Mouse (Mus musculus) large intestine, adult 2 months (tissue): ENCODE data around the gene Mettl24. TPM values are rescaled to one million over a fixed set of nuclear protein-coding genes. Genes with fewer than 3 reads are reported as not detected.

Experiments used
- DNase-seq: peaks from one replicate; pipeline ENCODE4 v3.0.0-alpha.2; 2012; ENCODE audit warnings: low read depth, low spot score
- WGBS: fragments of 180-500 bp; shearing (Covaris S2); methylation state at CpG from one replicate; pipeline ENCODE4 v1.1.7; 2018; 5-methylcytosine and 5-hydroxymethylcytosine counted together
- polyA plus RNA-seq: library from polyadenylated mRNA; depleted of rRNA; stranded (reverse); fragments of >200 nt; gene quantifications from 2 replicates; pipeline ENCODE4 v1.2.3, GENCODE M21; 2012

Mettl24 gene
- polyA plus RNA-seq, 1 experiment, result 2.2 TPM

GRCm38 (mm10) chr10:40682470-40682869 is 612 bp upstream of the Mettl24 start:
- WGBS, result 43% methylated on average over 8 of the region's 8 CpGs
- DNase-seq, result no peak

DNA sequence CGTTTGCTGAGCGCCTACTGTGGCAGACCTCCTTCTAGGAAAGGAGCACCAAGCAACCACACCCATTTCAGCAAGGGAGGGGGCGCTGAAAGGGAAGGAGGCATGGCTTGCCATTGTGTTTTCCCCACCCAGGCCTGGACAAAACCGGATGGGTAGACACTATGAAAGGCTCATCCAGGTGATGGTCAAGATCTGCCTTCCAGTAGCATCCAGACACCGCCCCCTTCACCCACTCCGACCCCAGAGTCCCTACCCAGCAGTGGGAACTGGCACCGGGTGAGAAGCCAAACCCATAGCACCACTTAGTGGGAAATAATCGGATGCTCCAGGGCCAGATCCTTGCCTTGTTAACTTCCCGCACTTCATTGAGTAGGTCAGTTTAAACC is 779 bp downstream of the Mettl24 start:
- 65% methylated on average over 9 of the region's 9 CpGs for whole genome bisulfite sequencing
- DNase-seq, result no peak

DNA sequence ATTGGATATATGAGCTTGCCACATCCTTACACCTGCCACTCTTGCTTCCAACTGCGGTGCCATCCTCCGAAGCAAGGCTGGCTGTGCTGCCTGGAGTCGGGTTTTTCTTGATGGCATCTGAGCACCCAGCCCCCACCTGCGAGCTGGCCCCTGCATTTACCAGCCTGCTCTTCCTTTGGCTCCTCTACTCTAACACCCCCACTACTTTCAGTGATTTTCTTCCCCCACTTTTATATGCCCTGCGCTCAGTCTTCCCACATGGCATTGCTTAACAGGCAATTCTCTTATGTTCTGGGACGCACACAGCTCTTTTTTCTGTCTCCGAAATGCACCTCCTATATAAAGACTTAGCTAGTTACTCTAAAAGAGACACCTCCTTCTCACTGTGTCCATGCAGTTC is 1.2 kb downstream of the Mettl24 start:
- no peak for DNase-seq
- 92% methylated on average over 7 of the region's 7 CpGs for WGBS

- no peak for DNase-seq
- WGBS, result 55% methylated on average over 8 of the region's 8 CpGs
Observed at GRCm38 (mm10) chr10:40685641-40686040, 2.6 kb downstream of the Mettl24 start.

DNA sequence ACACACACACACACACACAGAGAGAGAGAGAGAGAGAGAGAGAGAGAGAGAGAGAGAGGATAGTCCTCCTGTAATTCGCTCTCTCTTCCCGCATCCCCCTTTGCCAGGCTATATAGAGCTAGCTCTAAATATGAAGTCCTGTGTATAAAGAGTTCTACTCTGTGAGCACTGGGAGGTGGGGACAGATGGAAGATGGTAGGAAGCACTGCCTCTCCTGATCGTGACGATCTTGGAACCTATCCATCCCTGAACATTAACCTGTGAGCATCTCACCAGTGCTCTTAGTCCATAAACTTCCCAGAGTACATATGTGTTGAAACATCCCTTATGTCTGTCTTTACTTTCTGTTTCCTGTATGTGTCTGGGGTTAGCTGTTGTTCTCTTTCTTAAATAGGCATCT is 3.9 kb downstream of the Mettl24 start:
- DNase-seq, result no peak
- WGBS, result 75% methylated on average over 4 of the region's 4 CpGs

DNA sequence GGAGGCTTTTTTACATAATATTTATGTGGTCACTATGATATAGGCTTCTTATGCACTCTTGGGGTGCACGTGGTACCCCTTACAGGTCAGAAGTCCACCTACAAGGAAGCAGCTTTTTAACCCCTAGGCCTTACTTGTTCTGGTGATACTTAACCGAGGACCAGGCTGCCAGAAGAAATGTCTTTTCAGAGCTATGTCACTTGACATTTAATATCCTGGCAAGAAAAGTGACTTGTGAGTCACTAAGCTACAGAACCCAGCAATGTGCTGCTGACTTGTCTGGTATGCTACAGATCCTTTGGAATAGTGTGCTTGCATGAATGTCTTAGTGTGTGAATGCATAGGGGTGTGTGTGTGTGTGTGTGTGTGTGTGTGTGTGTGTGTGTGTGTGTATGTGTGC is 4.3 kb downstream of the Mettl24 start:
- DNase-seq, result no peak

DNA sequence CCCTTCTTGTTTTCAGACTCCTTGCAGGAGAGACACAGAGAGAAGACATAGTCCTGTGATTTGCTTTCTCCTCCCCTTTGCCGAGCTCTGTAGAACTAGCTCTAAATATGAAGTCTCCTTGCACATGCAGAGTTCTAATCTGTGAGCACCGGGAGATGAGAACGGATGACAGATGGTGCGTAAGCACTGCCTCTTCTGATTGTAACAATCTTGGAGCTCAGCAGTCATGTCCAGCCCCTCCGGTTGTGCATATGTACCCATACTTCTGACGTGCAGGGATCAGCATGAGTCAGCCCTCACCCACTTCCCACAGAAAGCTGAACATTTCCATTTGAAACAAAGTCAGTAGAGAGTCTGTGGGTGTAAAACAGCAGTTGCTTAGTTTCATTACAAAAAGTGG is 5.2 kb downstream of the Mettl24 start:
- 84% methylated on average over 6 of the region's 6 CpGs for WGBS
- no peak for DNase-seq

More for the DNA sequence above, 4.3 kb downstream of the Mettl24 start:
- 59% methylated on average over 2 of the region's 2 CpGs for WGBS

- no peak for DNase-seq
- 87% methylated on average over 1 of the region's 1 CpGs for WGBS
Observed at GRCm38 (mm10) chr10:40688873-40689272, 5.8 kb downstream of the Mettl24 start.

DNA sequence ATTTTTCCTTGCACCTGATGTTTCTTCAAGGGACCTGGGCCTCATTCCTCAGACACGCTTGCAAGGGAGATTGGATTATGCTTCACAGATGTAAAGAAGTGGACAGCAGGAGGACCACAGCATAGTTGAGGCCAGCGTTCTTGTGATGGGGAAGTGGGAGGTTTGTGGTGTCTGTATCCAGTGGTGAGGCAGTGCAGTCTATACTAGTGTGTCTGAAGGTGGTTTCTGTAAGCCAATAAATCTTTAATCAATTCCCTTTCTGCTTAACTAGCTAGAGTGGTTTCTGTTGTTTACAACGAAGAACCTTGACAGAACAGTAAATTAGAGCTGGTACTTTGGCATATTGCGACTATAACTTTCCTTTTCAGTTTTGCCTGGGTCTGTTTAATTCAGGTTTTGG is 15.6 kb downstream of the Mettl24 start:
- WGBS, result 71% methylated on average over 4 of the region's 4 CpGs
- DNase-seq, result no peak

- WGBS, result 62% methylated on average over 7 of the region's 7 CpGs
- DNase-seq, result no peak
Observed at GRCm38 (mm10) chr10:40711127-40711526, 28.0 kb downstream of the Mettl24 start.

DNA sequence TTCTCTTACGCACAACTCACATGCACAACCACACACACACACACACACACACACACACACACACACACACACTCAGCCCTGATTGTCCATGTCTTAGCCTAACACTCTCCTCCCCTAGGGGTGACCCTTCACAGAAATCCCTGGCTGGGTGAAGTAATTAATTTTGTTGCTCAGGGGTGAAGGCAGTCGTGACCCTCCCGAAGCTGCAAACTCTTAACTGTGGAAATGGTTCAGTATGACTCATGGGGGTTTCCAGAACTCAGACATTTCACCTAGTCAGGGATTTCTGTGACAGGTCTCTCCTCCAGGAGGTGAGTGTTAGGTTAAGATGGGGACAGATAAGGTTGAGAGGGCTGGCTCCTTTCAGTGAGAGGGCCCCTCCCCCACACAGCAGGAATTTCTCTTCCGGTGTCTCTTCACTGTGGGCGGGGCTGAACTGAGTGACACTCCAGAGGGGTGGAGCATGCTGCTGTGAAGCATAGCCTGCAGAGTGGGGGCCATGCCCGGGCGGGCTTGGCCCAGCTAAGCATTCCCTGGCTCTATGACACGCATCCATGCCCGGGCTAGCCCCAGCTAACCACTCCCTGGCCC is 30.0 kb downstream of the Mettl24 start:
- DNase-seq, result no peak
- WGBS, result 34% methylated on average over 9 of the region's 9 CpGs

DNA sequence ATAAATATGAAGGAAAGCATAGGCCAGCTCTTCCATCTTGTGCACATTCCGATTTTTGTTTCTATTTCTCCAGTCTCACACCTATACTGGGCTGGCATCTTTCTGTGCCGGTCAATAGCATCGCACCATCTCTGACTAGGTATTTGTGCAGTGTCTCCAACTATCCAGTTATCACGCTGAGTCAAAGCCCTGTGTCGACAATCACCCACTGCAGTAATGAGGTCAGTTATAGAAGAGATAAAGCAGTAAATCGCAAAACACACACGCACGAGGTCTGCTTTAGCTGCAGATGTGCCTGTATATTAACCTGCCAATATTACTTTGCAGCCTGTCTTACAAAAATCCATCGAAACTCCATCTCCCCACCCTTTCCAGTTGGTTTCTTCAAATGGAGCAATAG is 30.7 kb downstream of the Mettl24 start:
- DNase-seq, result no peak
- WGBS, result 78% methylated on average over 9 of the region's 9 CpGs

DNA sequence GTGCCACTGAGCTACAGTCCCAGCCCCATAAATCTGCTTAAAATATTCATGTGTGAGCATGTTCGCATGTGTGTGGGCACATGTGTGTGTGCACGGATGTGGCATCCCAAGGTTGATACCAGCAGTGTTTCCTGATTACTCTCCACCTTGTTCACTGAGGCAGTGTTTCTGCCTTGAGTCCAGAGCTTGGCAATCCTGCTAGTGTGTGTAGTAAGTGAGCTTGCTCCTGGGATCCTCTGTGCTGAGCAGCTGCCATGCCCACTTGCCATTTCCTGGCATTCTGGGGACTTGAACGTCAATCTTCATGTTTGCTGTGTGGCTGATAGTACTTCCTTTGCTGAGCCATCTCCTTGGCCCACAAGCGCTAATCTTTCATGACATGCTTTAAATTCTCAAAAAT is 32.1 kb downstream of the Mettl24 start:
- WGBS, result 81% methylated on average over 4 of the region's 4 CpGs
- no peak for DNase-seq

- DNase-seq, result no peak
- WGBS, result 75% methylated on average over 8 of the region's 8 CpGs
Observed at GRCm38 (mm10) chr10:40716296-40716695, 33.2 kb downstream of the Mettl24 start.

DNA sequence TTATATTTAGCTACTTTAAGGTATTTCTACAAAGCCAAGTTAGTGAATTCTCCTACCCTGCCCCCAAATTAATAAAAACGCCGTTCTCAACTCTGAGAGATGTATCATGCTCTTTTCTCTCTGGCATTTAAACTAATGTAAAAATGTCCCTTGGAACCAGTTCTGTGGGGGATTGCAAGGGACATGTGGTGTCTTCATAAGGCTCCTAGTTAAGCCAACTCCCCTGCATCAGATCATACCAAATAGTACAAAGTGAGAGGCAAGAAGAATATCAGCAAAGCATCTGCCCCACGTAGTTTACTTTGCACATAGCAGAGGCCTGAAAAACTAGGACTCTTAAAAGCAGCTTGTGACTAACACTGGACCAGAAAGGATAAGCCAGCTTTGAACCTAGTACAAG is 33.6 kb downstream of the Mettl24 start:
- WGBS, result 67% methylated on average over 3 of the region's 3 CpGs
- no peak for DNase-seq

- 90% methylated on average over 13 of the region's 13 CpGs for WGBS
- no peak for DNase-seq
Observed at GRCm38 (mm10) chr10:40718362-40718761, 35.3 kb downstream of the Mettl24 start.

DNA sequence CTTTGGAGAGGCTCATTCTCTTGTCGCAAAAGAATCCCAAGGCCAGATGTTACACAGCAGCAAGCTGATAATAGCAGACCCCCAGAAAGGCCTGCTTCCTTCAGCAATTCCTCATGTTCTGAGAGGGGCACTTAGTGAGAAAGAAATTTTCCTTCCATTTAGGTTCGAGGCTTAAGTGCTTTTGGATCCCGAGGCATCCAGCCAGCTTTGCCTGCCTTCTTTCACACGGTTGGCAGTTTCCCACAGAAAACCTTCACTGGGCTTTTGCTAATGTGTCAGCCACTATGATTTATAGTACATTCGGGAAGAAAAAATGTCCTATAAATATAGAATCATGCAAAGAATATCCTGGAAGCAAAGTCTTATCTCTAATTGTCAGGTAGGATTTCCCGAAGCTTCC is 36.0 kb downstream of the Mettl24 start:
- no peak for DNase-seq
- WGBS, result 53% methylated on average over 6 of the region's 6 CpGs

DNA sequence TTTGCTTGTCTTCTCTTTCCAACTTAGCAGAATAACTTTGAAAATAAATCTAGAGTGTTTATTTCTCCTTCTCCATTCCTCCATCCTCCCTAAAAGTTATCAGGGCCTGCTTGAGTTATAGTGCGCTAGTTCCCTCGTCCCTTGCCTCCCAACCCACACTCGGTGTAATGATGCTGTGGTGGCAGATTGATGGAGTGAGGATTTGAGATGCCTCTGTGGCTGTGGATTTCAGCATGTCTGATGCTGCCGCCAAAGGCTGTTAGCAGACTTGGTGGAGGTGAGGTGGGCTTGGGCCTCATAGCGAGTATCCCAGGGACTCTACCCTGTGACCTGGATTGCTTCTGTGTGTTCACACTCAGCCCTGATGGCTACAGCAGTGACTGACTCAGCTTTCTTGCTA is 37.8 kb downstream of the Mettl24 start:
- 69% methylated on average over 5 of the region's 5 CpGs for WGBS
- DNase-seq, result no peak

DNA sequence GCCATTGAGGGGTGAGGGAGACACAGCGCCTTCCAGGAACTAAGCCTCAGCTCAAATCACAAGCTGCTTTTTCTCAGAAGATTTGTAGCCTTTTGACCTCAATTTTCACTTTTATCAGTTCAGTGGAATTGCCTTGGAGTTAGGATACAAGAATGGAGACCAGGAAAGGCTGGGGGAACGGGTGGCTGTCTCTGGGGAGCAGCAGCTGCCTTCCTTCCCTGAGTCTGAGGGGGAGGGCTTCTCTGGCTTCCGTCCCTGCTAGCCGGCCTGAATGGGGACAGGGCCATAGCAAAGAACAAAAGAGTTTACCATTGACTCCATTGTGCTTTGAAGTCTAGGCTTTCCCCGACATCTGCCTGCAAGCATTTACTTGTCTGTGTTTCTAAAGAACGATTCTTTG is 41.3 kb downstream of the Mettl24 start:
- DNase-seq, result no peak

DNA sequence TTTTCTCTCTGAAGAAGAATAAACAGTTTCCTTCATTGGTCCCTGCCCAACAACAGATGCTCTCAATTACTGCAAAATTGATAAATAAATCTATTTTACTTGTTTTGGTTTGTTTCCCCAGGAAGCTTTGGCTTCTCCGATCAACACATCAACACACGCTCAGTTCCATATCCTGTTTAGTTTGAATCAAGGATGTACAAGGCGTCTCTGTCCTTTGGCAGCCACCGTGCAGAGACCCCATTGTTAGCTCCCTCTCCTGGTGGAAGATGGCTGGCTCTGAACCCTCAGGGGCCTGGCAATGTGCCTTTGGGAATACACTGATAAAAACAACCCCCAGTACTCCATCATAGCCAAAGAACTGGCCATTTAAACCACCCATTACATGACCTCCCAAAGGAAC is 42.0 kb downstream of the Mettl24 start:
- 69% methylated on average over 4 of the region's 4 CpGs for WGBS
- no peak for DNase-seq

More for the DNA sequence above, 41.3 kb downstream of the Mettl24 start:
- WGBS, result 67% methylated on average over 6 of the region's 6 CpGs

- WGBS, result 40% methylated on average over 4 of the region's 4 CpGs
- DNase-seq, result no peak
Observed at GRCm38 (mm10) chr10:40725471-40725870, 42.4 kb downstream of the Mettl24 start.

DNA sequence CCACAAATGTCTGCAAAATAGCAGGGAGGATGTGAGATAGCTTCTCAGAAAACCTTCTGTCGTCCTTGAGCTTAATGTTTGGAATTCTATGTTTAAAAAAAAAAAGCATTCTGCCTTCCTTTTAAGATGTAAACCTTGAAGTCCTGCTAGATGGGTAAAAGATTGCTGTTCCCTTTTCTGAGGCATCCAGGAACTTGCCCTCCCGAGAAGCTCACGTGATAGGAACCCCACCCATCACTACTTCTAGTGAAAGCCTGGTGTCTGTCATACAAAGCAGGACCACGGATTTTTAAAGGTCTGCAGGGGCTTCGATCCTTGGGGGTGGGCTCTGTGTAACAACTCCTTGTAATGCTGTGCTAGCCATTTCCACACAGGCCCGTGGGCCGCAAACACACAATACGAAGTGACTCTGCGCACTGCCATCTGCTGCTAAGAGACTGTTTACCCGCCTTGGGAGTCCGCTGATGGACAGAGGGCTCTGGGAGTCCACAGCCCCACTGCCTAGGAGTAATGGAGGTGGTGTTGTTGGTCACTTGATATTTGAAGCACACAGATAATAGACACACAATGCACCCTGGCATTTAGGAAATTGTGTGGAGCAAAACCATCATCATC is 43.3 kb downstream of the Mettl24 start:
- DNase-seq, result no peak
- 54% methylated on average over 11 of the region's 11 CpGs for WGBS
